Mouse (Mus musculus) liver, embryonic 14.5 days (tissue): ENCODE data around the gene Fbxl17.

Experiments used
- CTCF ChIP-seq: IDR thresholded peaks from 2 replicates; pipeline ENCODE4 v1.5.1; 2016; ENCODE audit warnings: antibody characterized with exemption, low read depth, control low read depth
- EP300 ChIP-seq: IDR thresholded peaks from 2 replicates; pipeline ENCODE4 v1.6.1; 2016; ENCODE audit warnings: antibody characterized with exemption, low read depth

DNA sequence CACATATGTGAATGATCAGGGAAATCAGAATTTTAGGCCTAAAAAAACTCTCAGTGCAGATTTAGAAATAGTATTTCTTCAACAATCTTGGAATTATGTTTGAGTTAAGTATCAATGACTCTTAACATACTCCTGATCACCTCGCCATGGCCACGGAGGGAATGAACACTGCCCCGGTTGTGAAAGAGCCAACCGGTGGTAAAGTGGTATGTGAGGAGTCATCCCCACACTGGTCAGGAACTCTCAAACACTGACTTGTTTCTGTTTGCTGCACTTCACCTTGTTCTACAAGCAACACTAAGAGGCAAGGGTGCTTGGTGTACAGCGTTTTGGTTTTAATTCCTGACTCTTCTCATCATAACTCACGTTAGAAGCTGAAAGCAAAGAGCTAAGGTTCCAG lies 132.3 kb downstream of the Fbxl17 start:
- TF ChIP-seq CTCF (no peak), EP300 (no peak)
